Mouse (Mus musculus): ENCODE data around the gene Tubd1. TPM values are rescaled to one million over a fixed set of nuclear protein-coding genes. Genes with fewer than 3 reads are reported as not detected.
"Not testable (repeated sequence)": the region's sequence is repeated elsewhere in the genome, so short reads cannot be mapped to it uniquely, and the experiment has no call there.

Tubd1 gene
- total RNA-seq (2014; fragmentation: Nextera tagmentation) (17.5 and 20.8 TPM in 2 replicates), total RNA-seq (2017) (13.7 and 20.5 TPM in 2 replicates)

DNA sequence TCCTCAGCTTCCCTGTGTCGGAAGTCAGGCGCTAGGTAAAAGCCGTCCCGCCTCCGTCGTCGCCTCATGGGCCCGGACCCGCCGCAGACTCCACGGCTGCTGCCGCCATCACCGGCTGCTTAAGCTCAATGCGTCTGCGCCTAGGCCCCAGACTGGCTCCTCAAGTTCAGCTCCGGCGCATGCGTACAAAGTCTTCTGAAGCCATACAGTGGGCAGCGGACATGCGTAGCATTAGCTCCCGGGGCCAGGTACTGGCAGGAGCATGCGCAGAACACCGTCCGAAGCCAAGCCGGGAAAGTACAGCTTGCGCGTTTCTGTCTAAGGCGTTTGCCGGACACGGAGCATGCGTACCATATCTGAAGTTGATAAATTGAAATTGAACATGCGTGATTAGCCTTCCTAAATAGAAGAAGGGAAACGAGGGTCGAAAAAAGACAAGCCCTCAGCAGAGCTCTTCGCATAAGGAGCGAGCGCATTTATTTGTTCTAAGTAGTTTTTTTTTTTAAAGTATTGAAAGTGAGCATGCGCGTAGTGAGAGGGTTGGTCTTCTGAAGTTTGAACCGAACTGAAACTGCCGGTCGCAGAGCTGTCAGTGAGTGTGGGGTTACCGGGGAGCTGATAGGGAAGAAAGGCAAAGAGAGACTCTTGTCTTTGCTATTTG is at the start of gene Tubd1, which contains the start of gene Rps6kb1:
Gene Tubd1, plus strand, starts transcription at position 353 of the 661 bp plus-strand sequence.
Gene Rps6kb1, minus strand, starts transcription at position 167 of the 661 bp plus-strand sequence.
- ATAC-seq (replicated peaks; ENCODE audit: low FRiP score, low TSS enrichment, poor library complexity, severe bottlenecking): peak; percentile 97

DNA sequence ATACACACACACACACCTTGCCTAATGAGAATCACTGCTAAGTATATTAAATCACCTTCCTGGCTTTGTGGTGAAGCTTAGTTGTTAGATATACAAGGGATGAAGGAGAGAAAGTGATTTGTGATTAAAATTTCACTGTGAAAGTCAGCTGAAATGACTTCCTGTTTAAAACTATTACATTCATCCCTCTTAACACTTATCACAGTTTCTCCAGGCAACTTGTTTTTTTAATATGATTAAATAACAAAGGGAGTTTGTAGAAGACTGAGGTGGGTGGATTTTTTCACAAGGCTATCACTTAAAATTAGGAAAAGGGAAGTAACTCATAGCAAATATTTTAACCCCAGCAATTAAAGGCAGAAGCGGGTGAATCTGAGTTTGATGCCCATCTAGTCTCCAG is 47.4 kb upstream of the Tubd1 start:
- no peak for ATAC-seq (replicated peaks; ENCODE audit: low FRiP score, low TSS enrichment, poor library complexity, severe bottlenecking)

DNA sequence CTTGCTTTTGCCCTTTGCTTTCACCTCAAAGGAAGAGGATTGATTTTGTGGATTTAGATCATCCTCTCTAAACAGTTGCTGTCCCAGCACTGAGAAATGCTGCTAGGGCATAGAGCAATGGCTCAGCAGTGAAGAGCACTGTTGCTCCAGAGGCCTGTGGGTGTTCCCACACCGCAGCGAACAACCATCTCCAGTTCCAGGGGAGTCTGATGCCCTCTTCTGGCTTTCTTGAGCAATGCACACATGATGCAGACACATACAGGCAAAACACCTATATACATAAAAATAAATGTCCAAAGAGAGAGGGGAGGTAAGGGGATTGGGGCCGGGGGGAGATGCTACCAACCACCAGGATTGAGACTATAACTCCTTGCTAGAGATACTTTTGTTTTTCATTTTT is 46.9 kb upstream of the Tubd1 start:
- no peak for ATAC-seq (replicated peaks; ENCODE audit: low FRiP score, low TSS enrichment, poor library complexity, severe bottlenecking)

DNA sequence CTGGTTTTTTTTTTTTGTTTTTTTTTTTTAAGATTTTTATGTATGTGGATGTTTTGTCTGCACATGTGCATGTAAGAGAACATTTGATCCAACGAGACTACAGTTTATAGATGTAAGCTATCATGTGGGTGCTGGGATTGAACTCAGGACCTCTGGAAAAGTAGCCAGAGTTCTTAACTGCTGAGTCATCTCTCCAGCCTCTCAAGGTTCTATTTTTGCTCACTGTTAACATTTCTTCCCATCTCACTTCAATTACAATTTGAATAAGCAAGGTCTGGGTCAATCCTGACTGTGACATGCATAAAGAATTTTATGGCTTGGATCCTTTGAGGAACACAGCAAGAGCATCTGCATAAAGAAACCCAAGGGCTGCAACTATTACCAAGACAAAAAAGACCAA is 44.0 kb upstream of the Tubd1 start:
- no peak for ATAC-seq (replicated peaks; ENCODE audit: low FRiP score, low TSS enrichment, poor library complexity, severe bottlenecking)

DNA sequence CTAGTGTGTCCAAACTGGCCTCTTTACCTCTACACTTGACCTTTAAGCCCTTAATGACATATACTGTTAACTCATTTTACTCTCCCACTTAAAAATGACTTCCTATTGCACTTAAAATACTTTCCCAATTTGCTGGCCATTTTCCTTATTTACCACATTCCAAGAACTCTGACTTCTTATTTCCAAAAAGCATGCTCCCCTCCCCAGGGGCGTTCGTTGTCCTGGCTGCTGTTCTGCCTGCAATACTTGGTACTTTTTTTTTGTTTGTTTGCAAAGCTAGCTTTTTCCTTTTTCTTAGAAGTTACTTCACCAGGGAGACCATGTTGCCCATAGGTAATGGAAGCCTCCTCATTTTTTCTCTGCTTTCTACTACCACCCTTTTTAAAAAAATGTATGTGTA is 41.7 kb upstream of the Tubd1 start:
- no peak for ATAC-seq (replicated peaks; ENCODE audit: low FRiP score, low TSS enrichment, poor library complexity, severe bottlenecking)

DNA sequence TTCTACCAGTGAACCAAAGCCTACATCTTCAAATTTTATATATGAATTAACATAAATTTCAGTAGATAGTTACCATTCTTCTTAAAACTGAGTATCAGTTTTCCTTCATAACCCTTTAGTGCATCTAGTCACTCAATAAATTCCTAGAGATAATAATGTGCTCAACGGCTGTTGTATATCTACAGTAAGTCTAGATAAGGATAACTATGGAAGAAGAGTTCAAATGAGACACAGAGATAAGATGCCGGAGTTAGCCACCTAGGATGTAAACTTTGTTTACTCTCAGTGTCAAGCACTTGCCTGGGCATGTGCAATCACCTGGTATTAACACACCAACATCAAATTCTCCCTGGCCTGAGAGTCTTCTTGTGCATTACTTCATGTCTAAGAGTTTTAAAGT is 37.5 kb upstream of the Tubd1 start:
- ATAC-seq (replicated peaks; ENCODE audit: low FRiP score, low TSS enrichment, poor library complexity, severe bottlenecking): no peak

DNA sequence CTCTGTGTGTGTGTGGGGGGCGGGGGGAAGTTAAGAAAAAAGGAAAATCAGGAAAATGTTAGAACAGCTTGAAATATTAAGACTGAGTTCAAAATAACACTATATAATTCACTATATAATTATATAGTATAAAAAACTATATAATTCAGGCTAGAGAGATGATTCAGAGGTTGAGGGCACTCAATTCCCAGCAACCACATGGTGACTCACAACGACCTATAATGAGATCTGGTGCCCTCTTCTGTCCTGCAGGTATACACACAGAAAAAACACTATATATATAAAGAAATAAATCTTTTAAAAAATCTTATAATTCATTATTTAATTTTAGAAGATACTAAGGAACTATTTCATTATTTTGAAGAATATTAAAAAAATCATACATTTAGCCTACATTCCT is 36.8 kb upstream of the Tubd1 start:
- ATAC-seq (replicated peaks; ENCODE audit: low FRiP score, low TSS enrichment, poor library complexity, severe bottlenecking): no peak

DNA sequence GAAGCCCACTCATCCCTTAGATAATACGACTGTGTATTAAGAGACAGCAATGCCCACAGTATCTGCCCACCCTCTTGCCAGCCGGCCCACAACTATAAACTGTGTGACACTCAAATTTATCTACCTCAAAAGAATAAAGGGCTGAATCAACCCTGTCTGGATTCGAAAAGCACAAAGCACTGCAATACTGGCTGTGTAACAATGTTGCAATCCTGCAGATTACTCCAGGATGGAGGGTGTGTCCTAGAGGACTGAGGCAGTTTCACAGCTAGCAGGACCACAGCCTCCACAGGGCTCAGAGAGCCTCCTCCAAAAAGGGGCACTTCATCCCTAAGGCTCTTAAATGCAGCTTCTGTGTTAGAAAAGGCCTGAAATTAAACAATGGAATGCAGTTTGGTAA is 28.2 kb upstream of the Tubd1 start:
- ATAC-seq (replicated peaks; ENCODE audit: low FRiP score, low TSS enrichment, poor library complexity, severe bottlenecking): no peak

DNA sequence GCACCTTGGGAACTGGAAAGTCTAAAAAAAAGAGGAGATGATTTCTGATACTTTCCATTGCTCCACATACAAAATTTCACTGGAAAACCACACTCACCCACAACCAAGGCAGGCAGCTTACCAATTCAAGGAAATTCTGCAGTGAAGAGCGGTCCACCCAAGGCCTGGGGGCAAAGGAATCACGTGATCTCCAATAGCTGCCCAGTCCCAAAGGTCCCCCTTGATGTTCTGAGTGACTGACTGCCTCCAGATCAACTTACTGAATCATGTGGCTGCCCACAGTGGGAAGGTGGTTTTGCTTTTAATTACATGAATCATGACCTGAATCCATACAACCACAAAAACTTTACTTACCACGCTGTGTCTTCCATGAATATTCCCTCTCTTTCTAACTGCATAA is 27.6 kb upstream of the Tubd1 start:
- no peak for ATAC-seq (replicated peaks; ENCODE audit: low FRiP score, low TSS enrichment, poor library complexity, severe bottlenecking)

DNA sequence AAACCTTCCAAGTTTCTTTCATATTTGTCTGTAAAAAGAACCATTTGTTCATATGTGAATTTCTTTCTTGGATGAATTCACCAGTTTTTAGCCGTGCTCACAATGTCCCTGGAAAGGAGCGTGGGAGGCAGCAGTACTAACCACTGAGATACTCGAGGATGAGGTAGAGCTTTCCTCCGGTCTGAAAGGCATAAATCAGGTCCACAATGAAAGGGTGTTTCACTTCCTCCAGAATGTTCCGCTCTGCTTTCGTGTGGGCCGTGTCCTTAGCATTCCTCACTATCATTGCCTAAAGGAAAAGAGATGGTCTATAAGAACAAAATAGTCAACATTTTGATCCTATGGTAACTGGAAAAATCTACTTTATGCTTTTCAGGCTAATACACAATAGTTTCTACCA is 25.0 kb upstream of the Tubd1 start:
- ATAC-seq (replicated peaks; ENCODE audit: low FRiP score, low TSS enrichment, poor library complexity, severe bottlenecking): no peak

DNA sequence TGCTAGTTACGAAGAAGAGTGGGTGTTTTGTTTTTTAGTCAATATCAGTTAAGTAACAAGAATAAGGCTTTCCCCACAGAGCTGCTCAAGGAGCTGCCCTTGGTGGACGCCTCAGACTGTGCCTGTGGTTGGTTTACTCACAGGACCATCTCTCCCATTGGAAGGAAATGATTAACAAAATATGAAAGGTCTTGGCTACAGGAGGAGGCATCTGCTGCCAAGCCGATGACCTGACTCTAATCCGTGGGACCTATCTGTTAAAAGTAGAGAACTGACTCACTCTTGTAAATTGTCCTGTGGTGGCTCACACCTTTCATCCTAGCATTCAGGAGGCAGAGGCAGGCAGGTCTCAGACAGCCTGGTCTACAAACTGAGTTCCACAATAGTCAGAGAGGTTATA is 17.3 kb upstream of the Tubd1 start:
- no peak for ATAC-seq (replicated peaks; ENCODE audit: low FRiP score, low TSS enrichment, poor library complexity, severe bottlenecking)

DNA sequence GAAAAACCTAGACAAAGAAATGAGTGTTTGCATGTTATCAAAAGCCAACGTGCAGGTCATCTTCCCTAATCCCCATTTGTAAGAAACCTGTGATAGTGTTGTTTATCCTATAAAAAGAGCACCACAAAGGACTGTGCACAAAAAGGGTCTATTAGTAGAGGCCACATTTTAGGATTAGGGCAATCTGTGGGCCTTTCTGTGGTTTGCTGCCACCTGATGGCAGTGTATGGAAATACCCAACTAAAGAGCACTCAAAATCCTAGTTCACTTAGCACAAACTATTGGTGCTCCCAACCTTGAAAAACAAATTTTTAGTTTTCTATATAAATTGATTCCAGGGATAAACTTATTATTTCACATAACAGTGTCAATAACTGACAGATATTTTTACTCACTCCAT is 12.0 kb upstream of the Tubd1 start:
- ATAC-seq (replicated peaks; ENCODE audit: low FRiP score, low TSS enrichment, poor library complexity, severe bottlenecking): no peak; the same call in 1 of the 2 replicates

DNA sequence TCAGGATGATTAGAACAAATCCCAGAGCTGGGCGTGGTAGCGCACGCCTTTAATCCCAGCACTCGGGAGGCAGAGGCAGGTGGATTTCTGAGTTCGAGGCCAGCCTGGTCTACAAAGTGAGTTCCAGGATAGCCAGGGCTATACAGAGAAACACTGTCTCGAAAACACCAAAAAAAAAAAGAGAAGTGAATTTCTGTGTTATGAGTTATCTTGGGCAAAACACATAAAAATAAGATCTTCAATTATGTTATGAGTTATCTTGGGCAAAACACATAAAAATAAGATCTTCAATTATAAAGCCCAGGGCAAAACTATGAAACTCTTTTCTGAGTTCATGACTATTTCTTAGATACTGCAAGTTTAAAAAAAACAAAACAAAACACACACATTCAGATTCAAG is 11.5 kb upstream of the Tubd1 start:
- ATAC-seq (replicated peaks; ENCODE audit: low FRiP score, low TSS enrichment, poor library complexity, severe bottlenecking): not testable (repeated sequence)

DNA sequence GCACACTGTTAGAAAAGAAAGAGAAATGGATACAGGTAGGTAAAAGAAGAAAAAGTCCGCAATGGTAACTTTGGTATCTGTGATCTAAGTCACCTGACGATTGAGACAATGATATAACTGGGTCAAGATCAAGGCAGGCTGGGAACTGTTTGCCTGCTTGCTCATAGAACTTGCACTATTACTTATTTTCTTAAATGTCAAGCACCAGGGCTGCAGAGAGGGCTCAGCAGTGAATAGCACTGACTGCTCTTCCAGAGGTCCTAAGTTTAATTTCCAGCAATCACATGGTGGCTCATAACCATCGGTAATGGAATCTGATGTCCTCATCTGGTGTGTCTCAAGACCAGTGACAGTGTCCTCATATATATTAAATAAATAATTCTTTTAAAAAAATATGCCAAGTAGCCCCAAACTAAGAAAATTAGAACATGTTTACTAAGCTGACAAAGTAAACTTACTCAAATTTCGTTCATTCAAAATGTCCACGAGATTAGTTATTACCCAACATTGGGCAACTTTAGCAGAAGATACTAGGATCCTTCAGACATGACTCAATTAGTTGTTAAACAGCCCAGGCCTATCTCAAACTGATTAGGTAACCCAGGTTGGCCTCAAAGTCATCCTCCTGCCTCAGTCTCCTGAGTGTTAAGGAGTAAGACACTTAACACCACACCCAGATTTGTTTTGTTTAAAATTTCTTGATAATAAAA is 10.4 kb upstream of the Tubd1 start:
- ATAC-seq (replicated peaks; ENCODE audit: low FRiP score, low TSS enrichment, poor library complexity, severe bottlenecking): no peak

DNA sequence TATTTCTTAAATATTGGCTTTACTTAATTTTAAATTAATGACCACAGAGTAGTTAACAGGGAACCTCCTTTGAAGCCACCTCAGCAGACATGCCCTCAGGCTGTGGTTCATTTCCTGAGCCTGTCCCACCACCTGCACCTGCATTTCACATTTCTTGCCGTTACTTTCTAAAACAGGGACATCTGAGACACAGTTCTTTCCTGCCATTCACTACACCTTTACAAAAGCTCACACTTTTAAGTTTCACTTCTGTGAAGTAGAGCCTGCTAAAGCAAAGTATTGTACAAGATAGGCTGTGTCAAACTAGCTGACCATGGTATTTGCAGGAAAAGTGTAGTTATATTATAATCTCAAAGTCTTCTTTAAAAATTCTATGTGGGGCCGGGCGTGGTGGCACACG is 6.0 kb upstream of the Tubd1 start:
- no peak for ATAC-seq (replicated peaks; ENCODE audit: low FRiP score, low TSS enrichment, poor library complexity, severe bottlenecking)

DNA sequence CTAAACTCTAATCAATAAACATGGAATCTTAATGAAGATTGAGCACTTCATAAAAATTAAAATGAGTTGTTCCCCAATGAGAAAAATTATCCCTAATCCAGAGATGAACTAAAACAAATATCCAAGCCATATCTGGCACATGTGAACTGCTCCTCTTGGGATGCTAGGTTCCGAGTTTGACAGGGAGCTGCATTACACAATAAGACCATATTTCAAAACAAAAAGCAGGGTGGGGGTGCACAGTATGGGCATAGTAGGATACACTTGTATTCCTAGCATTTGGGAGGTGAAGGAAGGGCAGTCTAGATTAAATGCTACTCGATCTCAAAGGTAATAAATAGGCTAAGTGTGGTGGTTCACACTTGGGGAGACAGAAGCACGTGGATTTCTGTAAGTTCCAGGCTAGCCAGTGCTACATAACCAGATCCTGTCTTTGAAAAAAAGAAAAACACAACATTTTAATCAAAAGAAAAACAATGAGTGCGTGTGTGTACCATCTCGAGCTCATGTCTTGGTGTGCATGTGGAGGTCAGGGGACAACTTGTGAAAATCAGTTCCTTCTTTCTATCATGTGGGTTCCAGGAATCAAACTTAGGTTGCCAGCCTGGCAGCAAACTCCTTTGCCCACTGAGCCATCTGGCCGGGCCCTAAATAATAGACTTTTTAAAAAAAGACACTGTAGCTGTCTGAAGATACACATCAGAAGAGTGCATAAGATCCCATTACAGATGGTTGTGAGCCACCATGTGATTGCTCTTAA is 4.9 kb upstream of the Tubd1 start:
- ATAC-seq (replicated peaks; ENCODE audit: low FRiP score, low TSS enrichment, poor library complexity, severe bottlenecking): no peak

DNA sequence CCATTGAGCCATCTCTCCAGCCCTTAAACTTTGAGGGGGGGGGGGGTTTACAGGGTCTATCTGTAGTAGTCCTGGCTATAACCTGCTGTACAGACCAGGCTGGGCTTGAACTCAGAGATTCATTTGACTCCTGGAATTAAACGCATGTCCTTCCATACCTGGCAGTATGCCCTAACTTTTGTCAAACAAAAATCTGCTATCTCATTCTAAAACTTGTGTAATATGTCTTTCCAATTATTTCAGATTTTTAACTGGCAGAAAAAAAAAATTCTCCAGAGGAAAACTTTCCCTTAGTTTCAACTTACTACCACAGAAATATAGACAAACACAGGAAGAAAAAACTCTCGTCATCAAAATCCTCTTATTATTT is 4.3 kb upstream of the Tubd1 start:
- ATAC-seq (replicated peaks; ENCODE audit: low FRiP score, low TSS enrichment, poor library complexity, severe bottlenecking): no peak

DNA sequence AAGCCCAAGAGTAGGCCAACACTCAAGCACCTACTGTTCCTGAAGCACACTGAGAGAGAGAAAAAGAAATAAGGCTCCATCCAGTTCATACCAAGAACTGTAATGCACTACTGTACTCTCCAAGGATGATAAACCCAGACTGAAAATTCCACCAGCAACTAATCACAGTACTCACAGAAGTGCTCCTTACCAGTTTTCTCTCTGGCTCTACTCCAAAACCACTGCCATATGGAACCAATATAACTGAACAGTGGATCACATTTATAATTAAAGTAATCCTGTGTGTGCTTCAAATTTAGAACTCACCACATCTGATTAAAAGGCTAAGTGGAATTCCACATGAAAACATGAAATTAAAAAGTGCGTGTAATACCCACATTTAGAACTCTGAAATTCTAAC is 1.9 kb upstream of the Tubd1 start:
- no peak for ATAC-seq (replicated peaks; ENCODE audit: low FRiP score, low TSS enrichment, poor library complexity, severe bottlenecking)

DNA sequence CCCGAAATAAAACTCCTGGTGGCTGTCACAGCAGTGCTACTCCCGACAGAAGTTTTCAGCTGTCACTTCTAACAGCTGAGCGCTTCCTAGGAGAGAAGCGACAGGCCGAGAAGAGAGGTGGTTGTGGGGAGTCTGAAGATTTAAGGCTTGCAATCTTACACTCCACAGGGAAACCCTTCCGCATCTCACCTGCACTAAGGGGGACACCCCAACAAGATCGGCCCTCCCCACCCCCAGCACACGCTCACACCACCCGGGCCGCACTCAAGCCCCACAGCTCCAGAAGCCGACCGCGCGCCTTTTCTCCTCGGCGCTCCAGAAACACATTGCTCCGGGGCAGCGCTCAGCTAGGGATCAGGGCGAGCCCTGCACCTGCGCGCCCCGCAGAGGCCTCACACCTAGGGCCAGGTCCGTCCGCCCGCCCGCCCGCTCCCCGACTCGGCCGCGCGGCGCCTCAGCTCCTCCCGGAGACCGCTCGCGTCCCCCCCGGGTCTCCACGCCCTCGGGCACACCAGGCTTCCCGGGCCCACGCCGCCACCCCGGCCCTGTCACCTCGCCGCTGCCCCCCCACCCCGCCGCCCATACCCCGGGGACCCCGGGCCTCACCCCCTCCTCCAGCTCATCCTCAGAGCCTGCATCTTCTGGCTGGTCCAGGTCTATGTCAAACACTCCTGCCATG is 692 bp upstream of the Tubd1 start:
- peak; percentile 8; the same call in 1 of the 2 replicates for ATAC-seq (replicated peaks; ENCODE audit: low FRiP score, low TSS enrichment, poor library complexity, severe bottlenecking)

DNA sequence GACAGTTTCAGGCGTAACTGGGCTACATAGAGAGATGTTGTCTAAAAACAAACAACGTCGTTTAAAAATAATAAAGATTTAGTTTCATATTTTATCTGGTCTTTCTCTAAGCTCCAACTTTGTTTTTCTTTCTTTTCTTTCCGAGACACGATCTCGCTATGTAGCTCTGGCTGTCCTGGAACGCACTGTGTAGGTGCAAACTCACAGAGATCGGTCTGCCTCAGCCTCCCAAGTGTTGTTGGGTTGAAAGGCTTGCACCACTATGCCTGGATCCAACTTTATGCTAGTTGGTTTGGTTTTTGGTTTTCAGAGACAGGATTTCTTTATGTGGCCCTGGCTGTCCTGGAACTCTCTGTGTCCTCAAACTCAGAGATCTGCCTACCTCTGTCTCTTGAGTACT is 765 bp downstream of the Tubd1 start:
- ATAC-seq (replicated peaks; ENCODE audit: low FRiP score, low TSS enrichment, poor library complexity, severe bottlenecking): no peak
